Mouse (Mus musculus): ENCODE results near the gene Gm13199.

Gm13199 gene

DNA sequence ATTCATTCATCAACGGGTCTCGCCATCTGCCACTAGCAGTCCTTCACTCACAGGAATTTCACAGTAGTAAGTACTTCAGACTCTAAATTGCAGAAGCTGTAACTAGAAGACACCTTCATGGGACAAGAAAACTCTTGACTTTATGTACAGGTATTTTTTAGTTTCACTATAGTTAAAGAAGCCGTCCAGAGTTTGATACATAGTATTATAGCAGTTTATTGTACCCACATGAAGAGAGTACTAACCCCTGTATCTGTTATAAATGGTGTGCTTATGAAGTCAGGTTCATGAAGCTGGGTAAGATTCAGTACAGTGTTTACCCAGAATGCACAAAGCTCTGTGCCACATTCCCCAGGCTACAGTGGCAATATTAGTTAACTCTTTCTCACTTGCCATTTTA lies at the start of gene Gm13199:
Gm13199 (minus strand) TSS at position 101 of the 400 bp plus-strand sequence.
- DNase-seq (ENCODE audit: low read depth, low spot score) = no peak

- DNase-seq (ENCODE audit: low read depth, low spot score) = no peak
These were observed 48.7 kb upstream of the Gm13199 start for GRCm38 (mm10) chr2:5911282-5911965.

DNA sequence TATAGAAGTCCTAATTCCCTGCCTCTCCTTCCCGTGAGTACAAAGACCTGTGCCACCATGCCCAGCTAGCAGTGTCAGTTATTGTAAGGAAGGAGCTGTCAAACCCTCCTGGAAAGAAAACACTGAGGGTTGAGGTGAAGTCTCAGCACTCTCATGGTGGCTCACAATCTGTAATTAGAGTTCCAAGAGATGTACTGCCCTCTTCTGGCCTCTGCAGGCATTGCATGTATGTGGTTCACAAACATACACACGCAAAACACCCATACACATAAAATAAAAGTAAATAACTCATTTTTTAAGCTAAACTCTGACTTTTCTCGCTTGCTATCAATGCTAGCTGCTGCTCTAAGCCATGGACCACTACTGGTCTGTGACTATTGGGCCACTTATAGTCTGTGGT lies 43.9 kb upstream of the Gm13199 start:
- peak; percentile 64 for DNase-seq (ENCODE audit: low read depth, low spot score)

- peak; percentile 85 for DNase-seq (ENCODE audit: low read depth, low spot score)
These were observed 43.4 kb upstream of the Gm13199 start for GRCm38 (mm10) chr2:5906092-5906491.

GRCm38 (mm10) chr2:5900145-5900544 lies 37.4 kb upstream of the Gm13199 start:
- peak; percentile 61 for DNase-seq (ENCODE audit: low read depth, low spot score)

GRCm38 (mm10) chr2:5894843-5895570 lies 32.3 kb upstream of the Gm13199 start, which contains the start of gene Sec61a2:
Sec61a2 (minus strand) TSS chr2:5895432.
- DNase-seq (ENCODE audit: low read depth, low spot score) = peak; percentile 99

DNA sequence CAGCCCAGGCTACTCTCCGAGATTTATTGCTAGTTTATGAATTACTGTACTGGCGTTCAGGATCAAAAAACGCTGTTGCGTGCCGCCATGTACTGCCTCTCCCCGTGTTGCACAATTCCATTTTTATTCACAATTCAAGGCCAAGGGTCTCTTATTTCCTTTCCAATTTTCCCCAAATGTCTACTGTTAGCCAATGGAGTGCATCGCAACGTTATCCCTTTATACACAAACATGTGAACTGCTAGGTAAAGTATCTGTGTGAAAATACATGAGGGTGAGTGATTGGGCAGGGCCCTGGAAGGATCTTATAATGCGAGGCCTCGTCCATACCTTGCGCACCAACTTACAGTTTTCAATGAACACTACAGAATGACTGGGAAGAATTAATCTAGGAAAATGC lies 31.6 kb upstream of the Gm13199 start:
- DNase-seq (ENCODE audit: low read depth, low spot score) = peak; percentile 32

DNA sequence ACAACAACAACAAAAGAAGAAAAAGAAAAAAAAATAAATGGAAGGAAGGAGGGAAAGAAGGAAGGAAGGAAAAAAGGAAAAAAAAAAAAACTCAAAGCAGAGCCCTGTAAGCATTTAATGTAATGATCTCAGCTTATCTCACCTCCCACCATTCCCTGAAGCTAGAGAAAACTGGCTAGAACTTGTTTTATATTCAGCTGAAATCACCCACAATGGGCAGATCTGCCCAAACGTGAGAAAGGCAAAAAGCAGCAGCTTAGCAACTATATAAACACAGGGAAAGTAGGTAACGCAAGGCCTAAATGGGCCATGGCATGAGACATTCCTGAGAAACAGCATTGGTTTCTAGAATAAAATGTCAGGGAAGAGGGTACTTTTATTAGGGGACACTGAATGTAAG lies 26.7 kb upstream of the Gm13199 start:
- peak; percentile 73 for DNase-seq (ENCODE audit: low read depth, low spot score)

DNA sequence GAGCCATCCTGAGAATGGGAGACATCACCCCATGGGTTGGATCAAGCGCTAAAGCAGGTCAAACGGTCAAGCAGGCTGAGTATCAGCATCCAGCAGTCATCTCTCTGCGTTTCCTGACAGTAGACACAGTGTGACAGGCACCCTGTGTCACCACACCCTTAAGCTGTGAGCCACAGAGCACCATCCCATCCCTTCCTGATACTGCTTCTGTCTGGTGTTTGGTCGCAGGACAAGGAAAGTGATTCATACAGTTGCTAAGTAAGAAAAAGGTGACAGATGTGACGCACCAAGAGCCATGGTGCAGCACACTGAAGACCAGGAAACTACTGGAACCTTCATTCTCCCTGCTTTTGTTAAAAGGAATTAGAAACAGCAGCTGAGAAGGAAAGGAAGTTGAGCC lies 26.1 kb upstream of the Gm13199 start:
- peak; percentile 38 for DNase-seq (ENCODE audit: low read depth, low spot score)

GRCm38 (mm10) chr2:5877446-5877845 lies 14.7 kb upstream of the Gm13199 start:
- DNase-seq (ENCODE audit: low read depth, low spot score) = no peak

DNA sequence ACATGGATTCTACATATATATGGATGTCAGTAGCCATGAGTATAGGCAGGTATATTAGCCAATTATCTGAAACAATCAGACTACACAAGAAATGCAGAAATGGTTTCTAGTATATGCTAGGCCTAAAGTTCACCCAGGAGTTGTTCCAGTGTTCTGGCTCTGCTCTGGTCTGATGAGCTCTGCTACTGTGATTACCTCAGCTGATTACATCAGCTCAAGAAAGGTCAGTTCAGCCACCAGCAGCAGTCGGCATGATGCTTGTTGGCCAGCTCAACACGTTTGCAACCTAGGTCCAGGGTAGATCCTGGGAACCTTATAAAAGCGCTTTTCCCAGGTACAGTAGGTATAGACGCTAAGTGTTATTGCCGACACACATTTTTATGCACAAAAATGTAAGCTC lies 7.0 kb upstream of the Gm13199 start:
- no peak for DNase-seq (ENCODE audit: low read depth, low spot score)

GRCm38 (mm10) chr2:5867681-5868080 lies 4.9 kb upstream of the Gm13199 start:
- no peak for DNase-seq (ENCODE audit: low read depth, low spot score)

DNA sequence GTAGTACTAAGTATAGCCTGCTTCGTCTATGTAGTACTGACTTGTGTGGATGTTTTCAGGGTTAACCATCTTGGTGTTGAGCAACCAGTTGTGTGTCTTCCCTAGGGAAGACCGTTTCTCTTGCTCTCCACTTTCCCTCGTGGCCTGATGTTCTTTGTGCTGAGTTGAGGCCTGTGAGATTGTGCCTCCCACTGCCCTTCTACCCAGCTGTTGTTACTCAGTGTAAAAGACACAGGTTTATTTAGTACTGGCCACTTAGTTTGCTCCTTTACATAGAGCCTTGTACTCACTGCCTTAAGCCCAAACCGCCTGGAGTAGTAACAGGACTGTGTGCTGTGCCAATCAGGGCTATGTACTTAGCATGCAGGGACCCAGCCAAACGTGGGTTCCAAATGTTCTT lies 10.9 kb downstream of the Gm13199 start:
- peak; percentile 18 for DNase-seq (ENCODE audit: low read depth, low spot score)

DNA sequence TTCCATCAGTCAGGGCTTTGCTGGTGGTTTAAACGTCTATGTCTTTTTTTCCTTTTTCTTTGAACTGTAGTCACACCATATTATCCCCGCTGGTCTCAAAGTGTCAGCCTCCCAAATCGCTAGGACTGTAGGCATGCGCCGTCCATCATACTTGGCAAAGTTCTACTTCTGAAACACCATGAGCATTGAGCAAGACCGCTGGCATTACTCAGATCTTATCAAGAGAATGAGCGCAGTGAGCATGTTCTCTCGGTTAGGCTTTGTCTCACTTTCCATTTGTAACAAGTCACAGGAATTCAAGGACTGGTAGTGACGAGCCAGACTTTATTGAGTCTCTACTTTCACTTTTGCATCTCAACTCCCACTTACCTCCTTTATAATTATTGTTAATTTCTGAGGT lies 11.6 kb downstream of the Gm13199 start:
- no peak for DNase-seq (ENCODE audit: low read depth, low spot score)

DNA sequence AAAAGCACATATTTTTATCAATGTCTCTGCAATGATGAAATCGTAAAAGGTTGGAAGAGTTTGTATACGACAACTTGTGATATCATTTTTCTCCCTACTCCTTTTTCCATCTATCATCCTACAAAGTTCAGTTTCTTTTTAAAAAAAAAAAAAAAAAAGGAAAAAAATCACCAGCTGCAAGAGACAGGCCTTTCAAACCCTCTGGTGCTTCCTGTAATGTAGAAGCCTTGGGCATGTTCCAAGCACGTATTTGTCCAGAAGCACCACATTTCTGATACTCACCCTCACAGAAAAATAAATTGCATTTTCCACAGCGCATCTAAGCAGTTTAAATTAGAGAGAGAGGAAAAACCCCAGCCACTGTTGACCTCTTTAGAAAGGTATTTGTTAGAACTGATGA lies 16.9 kb downstream of the Gm13199 start:
- DNase-seq (ENCODE audit: low read depth, low spot score) = no peak

- peak; percentile 99 for DNase-seq (ENCODE audit: low read depth, low spot score)
These were observed 17.7 kb downstream of the Gm13199 start, which contains the start of the genes Nudt5 and Cdc123 for GRCm38 (mm10) chr2:5844873-5845631. Nudt5 (plus strand) TSS chr2:5845019. Cdc123 (minus strand) TSS chr2:5845164.

DNA sequence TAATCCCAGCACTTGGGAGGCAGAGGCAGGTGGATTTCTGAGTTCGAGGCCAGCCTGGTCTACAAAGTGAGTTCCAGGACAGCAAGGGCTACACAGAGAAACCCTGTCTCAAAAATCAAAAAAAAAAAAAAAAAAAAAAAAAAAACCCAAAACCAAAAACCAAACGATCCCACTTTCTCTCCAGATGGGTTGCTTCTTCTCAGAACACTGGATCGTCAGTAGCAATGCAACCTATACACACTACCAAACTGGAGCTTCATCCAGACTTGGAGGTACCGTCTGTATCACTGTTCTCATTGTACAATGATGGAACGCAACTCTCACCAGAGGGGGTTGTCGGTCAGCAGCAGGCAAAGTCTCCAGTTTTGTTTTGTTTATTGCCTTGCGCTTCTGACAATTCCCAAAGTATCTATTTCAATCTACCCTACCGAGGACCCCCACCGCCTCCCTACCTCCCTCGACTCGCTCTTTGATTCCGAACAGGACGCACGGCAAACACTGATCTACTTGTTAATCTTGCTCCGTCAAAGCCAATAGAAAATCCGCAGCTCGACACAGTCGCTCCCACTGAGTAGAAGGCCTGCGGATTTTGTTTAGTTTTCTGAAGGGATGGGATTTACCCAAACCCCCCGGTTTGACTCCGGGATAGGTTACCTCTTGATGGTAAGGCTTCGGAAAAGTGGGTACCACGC lies 18.4 kb downstream of the Gm13199 start:
- no peak for DNase-seq (ENCODE audit: low read depth, low spot score)

DNA sequence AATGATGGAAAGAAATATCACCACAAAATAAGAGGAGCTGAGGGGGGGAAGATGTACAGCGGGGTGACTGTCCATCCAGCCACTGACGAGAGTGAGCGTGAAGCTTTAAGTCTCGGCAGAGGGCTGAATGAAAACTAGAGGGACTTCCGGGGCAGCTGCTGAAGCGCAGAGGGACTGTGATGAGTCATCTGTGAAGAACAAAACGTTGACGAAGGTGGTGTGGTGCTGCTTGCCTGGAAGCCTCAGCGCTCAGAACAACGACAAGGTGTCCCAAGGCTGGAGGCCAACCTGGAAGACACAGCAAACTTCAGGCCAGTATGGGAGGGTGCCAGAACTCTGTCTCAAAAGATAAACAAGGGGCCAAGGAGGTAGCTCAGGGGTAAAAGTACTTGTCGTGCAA lies 21.9 kb downstream of the Gm13199 start:
- no peak for DNase-seq (ENCODE audit: low read depth, low spot score)

DNA sequence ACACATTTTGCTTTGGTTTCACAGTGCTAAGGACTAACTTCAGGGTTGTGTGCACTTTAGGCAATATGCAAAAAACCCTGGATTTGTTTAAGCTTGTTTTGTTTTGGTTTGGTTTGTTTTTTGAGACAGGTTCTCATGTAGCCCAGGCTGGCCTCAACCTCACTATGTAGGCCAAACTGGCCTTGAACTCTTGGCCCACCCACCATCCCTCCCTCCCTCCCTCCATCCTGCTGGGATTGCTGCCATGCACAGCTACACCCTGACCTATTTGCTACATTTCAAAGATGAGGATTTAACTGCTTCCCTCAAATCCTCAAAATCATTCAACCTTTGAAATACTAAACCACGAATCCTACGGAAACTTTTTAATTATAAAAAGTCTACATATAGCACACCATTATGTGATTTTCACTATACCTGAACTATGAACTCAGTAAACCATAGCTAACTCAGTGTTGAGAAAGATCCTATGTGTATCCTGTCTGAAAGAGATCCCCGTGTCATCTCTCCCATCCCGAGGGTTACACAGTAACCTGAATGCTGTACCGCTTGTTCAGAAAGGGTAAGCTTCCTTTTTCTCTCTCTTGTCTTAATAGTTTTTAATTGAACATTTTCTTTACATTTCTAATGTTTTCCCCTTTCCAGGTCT lies 37.3 kb downstream of the Gm13199 start:
- no peak for DNase-seq (ENCODE audit: low read depth, low spot score)

- DNase-seq (ENCODE audit: low read depth, low spot score) = no peak
These were observed 38.0 kb downstream of the Gm13199 start for GRCm38 (mm10) chr2:5824685-5825084.

GRCm38 (mm10) chr2:5824213-5824612 lies 38.5 kb downstream of the Gm13199 start:
- DNase-seq (ENCODE audit: low read depth, low spot score) = peak; percentile 31
